Mouse (Mus musculus) embryonic stem cell, embryonic (primary cell): ENCODE measurements around the gene Cd40.

ENCODE experiments used
- CTCF ChIA-PET, 4 experiments: fragments of 300-600 bp in 2 of 4; fragments of 350-600 bp in 2 of 4; sonication (Branson Sonifier 250); formaldehyde crosslinking; loops; one replicate each; lab custom pipeline; 2022; ENCODE audit warnings: inconsistent platforms in 2 of 4; lab: Charles Lee
- POLR2A ChIA-PET, 4 experiments: fragments of 300-600 bp in 2 of 4; fragments of 350-600 bp in 2 of 4; sonication (Branson Sonifier 250); formaldehyde crosslinking; loops; one replicate each; lab custom pipeline; 2022; ENCODE audit warnings: antibody characterized with exemption in 4 of 4, inconsistent platforms in 1 of 4; lab: Charles Lee

The Cd40 gene

GRCm38 (mm10) chr2:165043729-165044128 lies 11.7 kb upstream of the Cd40 start:
- ChIA-PET CTCF (interaction anchor here in 3 of 4 experiments (0.7 to 1.8 kb wide), 9 partner anchors 8 to 234 kb away, joined by 3 to 6 read pairs (median 3); no protein-coding TSS in a partner anchor), POLR2A (interaction anchor here in 3 of 4 experiments (0.6 to 2.3 kb wide), 17 partner anchors 8 to 979 kb away, joined by 3 to 14 read pairs (median 4); partner anchors contain the start of genes Ncoa5 (in 3 of the 3) and Zswim1 (in 1 of the 3))

DNA sequence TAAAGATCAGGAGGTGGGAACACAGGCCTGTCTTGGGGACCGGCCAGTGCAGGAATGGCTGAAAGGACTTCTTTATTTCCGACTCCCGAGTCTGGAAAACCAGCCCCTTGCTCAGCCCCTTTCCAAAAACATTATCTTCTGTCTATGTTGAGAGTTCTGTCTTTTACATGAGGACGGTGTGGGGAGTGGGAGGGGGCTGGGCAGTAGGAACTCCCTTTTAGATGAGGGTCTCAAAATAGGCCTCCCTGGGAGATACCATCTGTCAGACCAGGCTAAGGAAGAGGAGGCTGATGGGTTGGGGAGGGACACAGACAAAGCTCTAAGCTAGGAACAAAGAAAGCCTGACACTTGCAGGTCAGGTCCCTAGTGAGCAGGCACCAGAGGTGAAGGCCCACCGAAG lies 6.4 kb upstream of the Cd40 start:
- CTCF ChIA-PET, result interaction anchor here in 1 of 4 experiments (0.6 kb wide), 1 partner anchor 92 kb away, joined by 3 read pairs; no protein-coding TSS in a partner anchor
- POLR2A ChIA-PET, result no interaction called here

DNA sequence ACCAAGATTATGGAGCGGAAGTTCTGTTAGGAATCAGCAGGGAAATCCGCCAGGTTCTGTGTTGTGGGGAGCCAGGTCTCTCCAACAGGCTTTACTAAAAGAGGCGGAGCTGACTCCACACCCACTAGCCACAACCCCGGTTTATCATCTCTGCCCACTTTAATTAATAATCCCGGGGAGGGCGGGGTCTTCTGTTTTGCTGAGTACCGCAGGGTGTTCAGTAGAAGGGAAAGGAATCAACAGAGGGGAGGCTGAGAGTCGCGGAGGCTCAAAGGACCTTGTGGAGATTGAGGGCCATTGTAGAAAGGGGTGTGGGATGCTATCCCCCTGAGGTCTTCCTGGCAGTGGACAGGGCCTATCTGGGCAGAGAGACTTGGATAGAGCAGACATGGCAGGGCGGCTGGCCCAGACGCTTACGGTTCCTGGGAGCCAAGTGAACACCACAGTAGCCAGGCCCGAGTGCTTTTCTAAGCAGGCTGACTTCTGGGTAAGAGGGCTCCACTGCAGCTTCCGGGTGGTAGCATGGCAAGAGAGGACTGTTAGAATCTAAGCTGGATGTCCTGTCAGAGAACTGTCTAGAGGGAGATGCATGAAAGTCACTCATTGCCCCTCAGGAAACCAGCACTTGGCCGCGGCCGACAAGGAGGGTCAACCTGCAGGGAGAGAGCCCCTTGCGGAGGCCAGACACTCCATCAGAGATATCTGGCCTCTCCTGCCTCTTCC lies 4.4 kb upstream of the Cd40 start:
- CTCF ChIA-PET, result interaction anchor here in 2 of 4 experiments (0.6 to 1.3 kb wide), 4 partner anchors 19 to 307 kb away, joined by 3 read pairs; no protein-coding TSS in a partner anchor

DNA sequence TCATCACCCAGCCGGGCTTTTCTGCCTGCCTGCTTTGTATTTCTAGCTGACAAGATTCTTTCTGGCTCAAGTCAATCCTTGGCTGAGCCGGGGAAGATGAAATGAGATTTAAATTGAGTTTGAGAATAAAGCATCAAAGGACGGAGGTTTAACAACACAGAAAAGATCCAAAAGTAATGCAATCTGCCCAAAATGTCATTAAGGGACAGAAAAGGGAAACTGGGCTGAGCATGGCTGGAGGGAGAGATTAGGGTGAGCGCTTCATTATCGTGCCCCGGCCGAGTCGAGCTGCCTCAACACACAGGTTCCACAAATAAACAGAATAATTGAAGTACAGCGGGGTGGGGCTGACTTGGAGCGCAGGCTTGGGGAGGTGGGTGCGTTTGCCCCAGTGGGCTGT lies 3.9 kb upstream of the Cd40 start:
- CTCF ChIA-PET, result interaction anchor here in 2 of 4 experiments (0.7 to 1.3 kb wide), 4 partner anchors 8 to 286 kb away, joined by 3 read pairs; no protein-coding TSS in a partner anchor
- POLR2A ChIA-PET, result interaction anchor here in 2 of 4 experiments (0.5 to 2.2 kb wide), 5 partner anchors 8 to 332 kb away, joined by 3 to 9 read pairs (median 3); no protein-coding TSS in a partner anchor

More for the DNA sequence above, 4.4 kb upstream of the Cd40 start:
- POLR2A ChIA-PET, result interaction anchor here in 2 of 4 experiments (0.5 to 2.2 kb wide), 5 partner anchors 7 to 332 kb away, joined by 3 to 9 read pairs (median 3); no protein-coding TSS in a partner anchor

- POLR2A ChIA-PET, result interaction anchor here in 3 of 4 experiments (0.6 to 1.7 kb wide), 10 partner anchors 10 to 1832 kb away, joined by 3 to 4 read pairs (median 3); partner anchors contain the start of gene Ncoa5 (in 1 of the 3)
- CTCF ChIA-PET, result interaction anchor here in 1 of 4 experiments (1.4 kb wide), 1 partner anchor 88 kb away, joined by 4 read pairs; no protein-coding TSS in a partner anchor
Observed at GRCm38 (mm10) chr2:165055905-165056304, 478 bp downstream of the Cd40 start.

DNA sequence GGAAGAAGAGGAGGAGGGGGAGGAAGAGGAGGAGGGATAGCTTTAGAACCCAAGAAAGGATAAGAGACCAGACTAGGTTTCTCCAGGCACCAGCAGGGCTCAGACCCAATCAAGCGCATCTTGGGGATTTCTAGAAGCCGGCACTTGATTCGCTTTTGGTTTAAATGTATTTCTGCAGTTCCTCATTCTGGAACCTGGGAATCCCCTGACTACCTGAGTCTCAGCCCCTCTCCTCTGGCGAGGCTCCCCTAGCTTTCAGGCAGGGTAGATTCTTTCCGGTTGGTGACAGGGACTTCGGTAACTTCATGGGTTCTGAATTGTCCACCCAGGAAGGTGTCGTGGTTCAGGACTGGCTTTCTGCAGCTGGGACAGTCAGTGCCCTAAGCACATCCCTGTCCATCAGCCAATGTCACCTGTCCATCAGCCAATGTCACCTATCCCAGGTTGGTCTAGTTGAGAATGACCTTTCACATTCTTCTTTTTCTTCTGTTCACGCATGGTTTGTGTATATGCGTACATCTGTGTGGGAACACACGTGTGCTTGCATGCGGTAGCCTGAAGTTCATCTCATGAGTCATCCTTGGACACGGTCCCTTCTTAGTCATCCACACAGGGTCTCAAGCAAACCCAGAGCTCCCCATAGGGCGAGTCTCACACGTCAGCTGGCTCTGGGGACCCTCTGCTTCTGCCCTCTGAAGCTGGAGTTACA lies 1.1 kb downstream of the Cd40 start:
- ChIA-PET POLR2A (interaction anchor here in 3 of 4 experiments (0.6 to 1.7 kb wide), 10 partner anchors 9 to 1832 kb away, joined by 3 to 4 read pairs (median 3); partner anchors contain the start of gene Ncoa5 (in 1 of the 3)), CTCF (interaction anchor here in 1 of 4 experiments (1.4 kb wide), 2 partner anchors 88 to 95 kb away, joined by 3 to 4 read pairs; no protein-coding TSS in a partner anchor)

- POLR2A ChIA-PET, result interaction anchor here in 3 of 4 experiments (0.6 to 2.0 kb wide), 4 partner anchors 25 to 291 kb away, joined by 3 to 5 read pairs (median 4); partner anchors contain the start of gene Ncoa5 (in 1 of the 3)
- CTCF ChIA-PET, result interaction anchor here in 3 of 4 experiments (0.6 to 1.4 kb wide), 5 partner anchors 99 to 292 kb away, joined by 3 to 7 read pairs (median 4); partner anchors contain the start of gene Slc12a5 (in 1 of the 3)
Observed at GRCm38 (mm10) chr2:165059961-165060360, 4.5 kb downstream of the Cd40 start.

DNA sequence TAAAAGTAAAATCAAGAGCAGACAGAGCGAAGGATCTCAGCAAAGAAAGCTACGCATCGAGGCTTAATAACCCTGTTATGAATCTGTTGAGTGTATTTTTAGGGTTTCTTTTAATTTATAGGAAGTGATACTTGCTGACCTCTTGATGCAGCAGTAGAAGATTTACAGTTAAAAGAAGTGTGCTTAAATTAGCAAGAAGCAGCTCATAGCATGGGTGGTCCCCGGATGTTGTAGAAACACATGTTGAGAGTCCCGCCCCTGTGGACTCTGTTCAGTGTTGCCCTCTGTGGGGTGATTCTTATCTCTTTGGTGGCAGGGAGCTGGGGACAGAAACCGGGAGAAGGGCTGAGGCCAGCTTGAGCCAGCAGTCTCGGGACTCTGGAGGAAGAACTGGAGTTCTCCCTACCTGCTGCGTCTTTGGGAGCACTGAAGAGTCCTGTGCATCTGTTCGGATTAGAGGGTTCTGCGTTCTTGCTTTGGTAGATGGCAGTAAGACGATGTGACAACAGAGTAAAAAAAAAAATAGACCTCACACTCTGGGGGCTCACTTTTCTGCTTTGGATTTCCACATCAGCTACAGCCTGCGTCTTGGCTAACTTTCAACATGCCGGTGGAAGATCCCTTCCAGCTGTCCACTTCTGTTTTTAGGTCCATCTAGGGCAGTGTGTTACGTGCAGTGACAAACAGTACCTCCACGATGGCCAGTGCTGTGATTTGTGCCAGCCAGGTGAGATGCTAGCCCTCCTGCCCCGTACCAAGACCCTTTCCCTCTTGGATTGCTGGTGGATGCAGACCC lies 6.4 kb downstream of the Cd40 start:
- POLR2A ChIA-PET, result interaction anchor here in 2 of 4 experiments (0.6 to 2.1 kb wide), 9 partner anchors 17 to 257 kb away, joined by 3 to 5 read pairs (median 4); partner anchors contain the start of genes Ncoa5 (in 2 of the 2), Acot8 (in 1 of the 2) and Zswim3 (in 1 of the 2)
- CTCF ChIA-PET, result interaction anchor here in 3 of 4 experiments (0.5 to 1.3 kb wide), 7 partner anchors 12 to 651 kb away, joined by 3 to 6 read pairs (median 3); no protein-coding TSS in a partner anchor

DNA sequence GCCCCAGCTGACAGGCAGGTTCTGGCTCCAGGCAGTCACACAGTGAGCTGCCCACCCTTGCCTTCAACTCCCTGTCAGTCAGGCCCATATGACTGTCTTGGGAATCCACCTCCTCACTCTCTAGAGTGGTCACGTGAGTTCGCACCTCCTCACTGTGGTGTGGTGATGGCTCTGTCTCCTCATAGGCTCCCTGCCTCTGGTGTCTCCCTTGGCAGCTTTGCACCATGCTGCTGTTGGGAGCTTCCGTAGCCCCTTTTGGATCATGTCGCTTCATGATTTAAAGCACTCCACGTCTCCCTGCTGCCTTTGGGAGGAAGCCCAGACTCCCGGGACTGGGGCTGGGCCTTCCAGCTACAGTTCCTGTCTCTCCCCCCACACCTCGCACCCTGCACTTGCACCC lies 9.1 kb downstream of the Cd40 start:
- CTCF ChIA-PET, result interaction anchor here in 1 of 4 experiments (0.6 to 0.9 kb wide), 3 partner anchors 10 to 228 kb away, joined by 3 read pairs; no protein-coding TSS in a partner anchor
- POLR2A ChIA-PET, result interaction anchor here in 1 of 4 experiments (0.7 kb wide), 1 partner anchor 410 kb away, joined by 3 read pairs; no protein-coding TSS in a partner anchor

GRCm38 (mm10) chr2:165068806-165069205 lies 13.4 kb downstream of the Cd40 start:
- CTCF ChIA-PET, result interaction anchor here (0.6 to 1.6 kb wide), 7 partner anchors 73 to 713 kb away, joined by 3 to 6 read pairs (median 4); partner anchors contain the start of gene Slc12a5 (in 1 of the 4)
- POLR2A ChIA-PET, result interaction anchor here in 1 of 4 experiments (1.3 kb wide), 1 partner anchor 329 kb away, joined by 3 read pairs; no protein-coding TSS in a partner anchor

- POLR2A ChIA-PET, result interaction anchor here in 2 of 4 experiments (0.6 to 0.9 kb wide), 2 partner anchors 165 to 218 kb away, joined by 3 read pairs; partner anchors contain the start of gene Slc35c2 (in 1 of the 2)
- CTCF ChIA-PET, result interaction anchor here in 3 of 4 experiments (0.6 to 1.6 kb wide), 7 partner anchors 9 to 291 kb away, joined by 3 to 4 read pairs (median 3); no protein-coding TSS in a partner anchor
Observed at GRCm38 (mm10) chr2:165070096-165070816, 14.8 kb downstream of the Cd40 start.

DNA sequence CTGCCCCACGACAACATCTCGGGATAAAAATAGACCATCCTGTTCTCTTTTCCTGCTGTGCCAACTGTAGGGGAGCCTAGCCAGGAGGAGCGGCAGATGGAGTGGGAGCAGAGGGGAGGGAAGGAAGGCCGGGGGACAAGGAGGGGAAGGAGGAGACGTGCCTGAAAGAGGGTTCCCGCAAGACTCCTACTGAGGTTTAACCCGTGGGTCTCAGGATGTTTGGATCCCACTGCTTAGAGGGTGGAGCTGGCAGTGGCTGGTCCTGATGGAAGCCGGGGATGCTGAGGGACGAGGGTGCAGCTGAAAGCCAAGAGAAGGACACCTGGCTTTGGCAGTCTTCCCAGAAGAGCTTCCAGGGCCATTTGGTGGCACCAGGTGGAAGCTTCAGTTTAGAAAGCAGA lies 18.0 kb downstream of the Cd40 start:
- ChIA-PET POLR2A (interaction anchor here in 2 of 4 experiments (0.5 to 1.3 kb wide), 4 partner anchors 45 to 225 kb away, joined by 3 to 5 read pairs (median 4); no protein-coding TSS in a partner anchor), CTCF (interaction anchor here in 3 of 4 experiments (0.6 to 3.5 kb wide), 15 partner anchors 9 to 327 kb away, joined by 3 to 27 read pairs (median 5); partner anchors contain the start of genes Elmo2 (in 1 of the 3), Ocstamp (in 1 of the 3) and Slc12a5 (in 1 of the 3))

- CTCF ChIA-PET, result interaction anchor here (0.7 to 3.5 kb wide), 56 partner anchors 8 to 613 kb away, joined by 3 to 27 read pairs (median 4); partner anchors contain the start of genes Elmo2 (in 2 of the 4), Slc12a5 (in 2 of the 4) and Cdh22 (in 1 of the 4)
- POLR2A ChIA-PET, result interaction anchor here in 1 of 4 experiments (1.0 kb wide), 1 partner anchor 127 kb away, joined by 3 read pairs; no protein-coding TSS in a partner anchor
Observed at GRCm38 (mm10) chr2:165074081-165074884, 18.9 kb downstream of the Cd40 start.

DNA sequence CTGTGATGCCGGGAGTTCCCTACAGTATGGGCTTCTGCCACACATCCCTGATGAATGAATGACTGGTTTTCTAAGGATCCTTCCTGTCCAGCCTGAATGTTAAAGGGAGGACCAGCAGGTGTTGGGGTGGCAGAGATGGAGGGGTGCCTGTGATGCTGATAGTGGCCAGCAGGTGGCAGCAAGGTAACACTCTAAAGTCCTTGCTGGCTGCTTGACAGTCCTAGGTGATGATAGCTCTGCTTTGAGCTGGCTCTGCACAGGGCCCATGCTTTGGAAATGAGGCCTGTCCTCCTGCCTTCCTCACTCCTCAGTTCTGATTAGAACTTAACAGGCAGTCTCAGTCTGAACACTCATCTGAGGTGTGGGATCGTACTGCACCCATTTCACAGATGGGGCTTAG lies 19.5 kb downstream of the Cd40 start:
- CTCF ChIA-PET, result interaction anchor here (0.6 to 3.5 kb wide), 76 partner anchors 9 to 767 kb away, joined by 3 to 27 read pairs (median 4); partner anchors contain the start of genes Slc12a5 (in 2 of the 4), Cdh22 (in 1 of the 4), Elmo2 (in 1 of the 4) and Ncoa5 (in 1 of the 4)
- POLR2A ChIA-PET, result interaction anchor here in 2 of 4 experiments (0.5 to 1.0 kb wide), 3 partner anchors 40 to 483 kb away, joined by 3 read pairs; partner anchors contain the start of gene Ncoa5 (in 1 of the 2)
